Mouse (Mus musculus) MEL-GATA-1-ER (cell line): ENCODE data around the gene Mog.
A peak's percentile ranks its signal among the peaks of the same experiment; 100 is the strongest.

Experiments used
- DNase-seq: peaks from one replicate; pipeline ENCODE4 v3.0.0-alpha.2; 2012; ENCODE audit warnings: low read depth; ENCODE audit errors: extremely low read depth

Gene Mog

GRCm38 (mm10) chr17:37022628-37023576 lies at the start of gene Mog:
Mog (minus strand) TSS chr17:37023398.
- DNase-seq = no peak

- no peak for DNase-seq
Measured at GRCm38 (mm10) chr17:37072730-37073276, 49.6 kb upstream of the Mog start.

- DNase-seq = no peak
Measured at GRCm38 (mm10) chr17:37072080-37072729, 49.0 kb upstream of the Mog start.

GRCm38 (mm10) chr17:37070121-37070520 lies 46.9 kb upstream of the Mog start:
- no peak for DNase-seq

- no peak for DNase-seq
Measured at GRCm38 (mm10) chr17:37067861-37068260, 44.7 kb upstream of the Mog start.

- peak; percentile 64 for DNase-seq
Measured at GRCm38 (mm10) chr17:37065993-37066392, 42.8 kb upstream of the Mog start.

GRCm38 (mm10) chr17:37063686-37064495 lies 40.7 kb upstream of the Mog start:
- DNase-seq = no peak

- DNase-seq = no peak
Measured at GRCm38 (mm10) chr17:37063063-37063462, 39.9 kb upstream of the Mog start.

- DNase-seq = no peak
Measured at GRCm38 (mm10) chr17:37062101-37062641, 39.0 kb upstream of the Mog start.

- DNase-seq = no peak
Measured at GRCm38 (mm10) chr17:37061435-37061834, 38.2 kb upstream of the Mog start.

GRCm38 (mm10) chr17:37056957-37057356 lies 33.8 kb upstream of the Mog start:
- no peak for DNase-seq

- no peak for DNase-seq
Measured at GRCm38 (mm10) chr17:37051745-37052144, 28.5 kb upstream of the Mog start.

GRCm38 (mm10) chr17:37050876-37051275 lies 27.7 kb upstream of the Mog start:
- no peak for DNase-seq

- no peak for DNase-seq
Measured at GRCm38 (mm10) chr17:37050399-37050798, 27.2 kb upstream of the Mog start.

- no peak for DNase-seq
Measured at GRCm38 (mm10) chr17:37049570-37050310, 26.5 kb upstream of the Mog start.

GRCm38 (mm10) chr17:37048383-37048782 lies 25.2 kb upstream of the Mog start:
- DNase-seq = no peak

GRCm38 (mm10) chr17:37047981-37048380 lies 24.8 kb upstream of the Mog start:
- DNase-seq = no peak

- DNase-seq = no peak
Measured at GRCm38 (mm10) chr17:37047332-37047976, 24.3 kb upstream of the Mog start.

GRCm38 (mm10) chr17:37046312-37047112 lies 23.3 kb upstream of the Mog start:
- DNase-seq = no peak
